Mouse (Mus musculus) c-Kit-positive CD71-positive TER-119-negative erythroid progenitor cells, embryonic 14.5 days (primary cell): ENCODE results near the gene Kcnk6.
"Not testable (repeated sequence)": the region's sequence is repeated elsewhere in the genome, so short reads cannot be mapped to it uniquely, and the experiment has no call there.

ENCODE experiments used
- DNase-seq: peaks from one replicate; pipeline ENCODE4 v3.0.0-alpha.2; 2013; ENCODE audit warnings: low read depth

Gene Kcnk6

DNA sequence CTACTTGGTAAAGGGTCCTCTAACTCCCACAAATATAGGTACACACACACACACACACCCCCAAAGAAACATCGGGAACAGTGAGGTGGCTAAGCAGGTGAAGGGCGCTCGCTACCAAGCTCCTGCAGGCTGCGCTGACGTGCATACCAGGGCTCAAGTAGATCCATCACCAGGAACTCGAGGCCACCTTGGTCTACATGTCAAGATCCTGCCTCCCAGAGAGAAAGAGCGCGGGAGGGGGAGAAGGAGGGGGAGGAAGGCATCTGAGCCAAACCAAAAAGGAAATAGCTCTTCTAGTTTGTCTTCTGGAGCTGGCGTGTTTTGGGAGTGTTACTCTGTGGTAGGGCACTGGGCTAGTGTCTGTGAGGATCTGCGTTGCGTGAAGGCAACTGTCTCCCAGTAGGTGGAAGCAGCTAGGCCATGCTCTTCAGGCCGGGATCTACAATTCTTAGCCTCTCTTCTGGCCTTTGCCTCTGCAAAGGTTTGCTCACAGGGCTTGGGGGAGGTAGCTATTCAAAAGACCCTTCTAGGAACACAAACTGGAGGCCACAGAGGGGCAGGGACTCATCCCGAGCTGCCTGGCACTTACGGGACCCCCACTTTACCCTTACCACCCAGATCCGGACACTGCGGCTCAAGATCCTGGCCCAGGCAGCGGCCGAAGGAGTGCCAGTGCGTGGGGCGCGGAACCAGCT lies 14.5 kb upstream of the Kcnk6 start:
- no peak for DNase-seq

DNA sequence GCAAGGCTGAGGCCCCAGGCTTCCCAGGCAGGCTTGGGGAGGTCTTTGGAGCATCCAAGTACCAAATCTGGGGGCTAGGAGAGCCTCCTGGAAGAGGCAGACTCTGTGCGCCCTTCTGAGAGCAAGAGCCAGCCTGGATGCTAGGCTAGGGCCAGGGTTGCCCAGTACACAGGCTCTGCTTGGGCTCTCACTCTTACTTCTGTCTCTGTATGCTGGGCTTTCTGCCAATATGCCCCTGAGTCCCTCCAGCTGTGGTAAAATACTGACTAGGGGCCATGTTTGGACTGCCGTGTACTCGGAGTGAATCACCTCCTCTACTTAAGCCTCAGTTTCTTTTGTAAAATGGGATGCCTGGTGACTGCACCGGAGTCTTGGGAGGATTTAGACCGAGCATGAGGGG lies 13.7 kb upstream of the Kcnk6 start:
- no peak for DNase-seq

GRCm38 (mm10) chr7:29244732-29245416 lies 12.6 kb upstream of the Kcnk6 start:
- DNase-seq: no peak

GRCm38 (mm10) chr7:29238019-29238967 lies 6.0 kb upstream of the Kcnk6 start, which contains the start of gene Yif1b:
TSS of gene Yif1b (plus strand) at chr7:29238329.
- peak; percentile 99 for DNase-seq

- not testable (repeated sequence) for DNase-seq
Observed at GRCm38 (mm10) chr7:29237596-29237995, 5.3 kb upstream of the Kcnk6 start.

- no peak for DNase-seq
Observed at GRCm38 (mm10) chr7:29236593-29236992, 4.3 kb upstream of the Kcnk6 start.

DNA sequence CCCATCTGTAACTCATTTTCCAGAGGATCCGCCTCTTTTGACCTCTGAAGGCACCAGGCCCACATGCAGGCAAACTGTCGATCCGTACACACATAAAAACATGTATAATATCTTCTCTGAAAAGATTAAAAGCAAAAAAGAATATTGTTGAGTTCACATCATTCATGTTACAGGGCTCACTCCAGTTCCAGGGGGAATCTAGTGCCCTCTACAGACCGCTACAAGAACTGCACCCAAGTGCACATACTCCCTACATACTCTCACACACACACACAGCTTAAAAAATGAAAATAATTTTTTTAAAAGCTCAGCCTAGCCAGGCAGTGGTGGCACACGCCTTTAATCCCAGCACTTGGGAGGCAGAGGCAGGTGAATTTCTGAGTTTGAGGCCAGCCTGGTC lies 2.3 kb upstream of the Kcnk6 start:
- no peak for DNase-seq

GRCm38 (mm10) chr7:29233745-29234144 lies 1.4 kb upstream of the Kcnk6 start:
- DNase-seq: no peak

DNA sequence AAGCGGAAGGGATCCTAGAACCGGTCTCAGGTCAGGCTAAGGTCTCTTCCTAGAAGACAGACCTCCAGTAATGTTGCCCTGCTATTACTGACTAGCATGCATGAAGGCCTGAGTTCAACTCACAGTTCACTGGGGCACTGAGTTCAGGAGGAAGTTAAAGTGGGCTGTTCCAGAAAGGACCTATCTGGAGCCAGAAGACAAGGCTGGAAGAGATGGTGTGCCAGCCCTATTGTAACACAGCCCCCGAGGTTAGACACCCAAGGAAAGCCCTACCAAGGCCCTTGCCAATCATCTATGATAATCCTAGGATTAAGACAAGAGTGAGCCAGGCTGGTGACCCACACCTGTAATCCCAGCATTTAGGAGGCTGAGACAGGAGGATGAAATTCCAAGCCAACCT lies 798 bp downstream of the Kcnk6 start:
- no peak for DNase-seq

- DNase-seq: no peak
Observed at GRCm38 (mm10) chr7:29230560-29230959, 1.8 kb downstream of the Kcnk6 start.

DNA sequence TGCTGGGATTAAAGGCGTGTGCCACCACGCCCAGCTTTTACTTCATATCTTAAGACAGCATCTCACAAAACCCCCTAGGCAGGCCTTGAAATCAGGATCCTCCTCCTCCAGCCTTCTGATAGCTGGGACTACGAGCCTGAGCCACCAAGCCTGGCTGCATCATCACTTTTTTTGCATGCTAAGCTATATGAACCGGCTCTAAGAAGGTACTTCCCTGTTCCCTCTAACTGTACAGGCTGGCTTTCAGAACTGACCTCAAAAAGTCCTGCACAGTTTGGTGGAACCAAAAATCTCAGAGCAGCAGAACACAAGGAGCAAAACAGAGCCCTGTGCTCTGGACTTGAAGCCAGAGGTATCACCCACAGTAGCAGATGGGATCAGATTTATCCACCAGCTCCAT lies 4.1 kb downstream of the Kcnk6 start:
- no peak for DNase-seq

DNA sequence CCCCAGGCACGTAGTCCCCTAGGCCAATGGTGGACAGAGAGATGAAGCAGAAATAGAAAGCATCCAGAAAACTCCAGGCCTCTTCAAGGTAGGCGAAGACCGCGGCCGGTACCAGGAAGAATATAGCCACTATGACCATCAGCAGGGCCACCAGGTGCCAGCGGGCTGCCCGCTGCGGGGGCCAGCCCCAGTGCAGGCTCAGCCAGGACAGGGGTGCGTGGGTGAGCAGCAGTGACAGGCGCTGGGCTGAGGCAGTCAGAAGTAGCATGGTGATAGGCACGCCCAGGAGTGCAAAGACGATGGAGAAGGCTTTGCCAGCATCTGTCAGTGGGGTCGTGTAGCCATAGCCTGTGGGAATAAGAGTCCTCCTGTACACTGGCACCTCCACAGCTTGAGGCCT lies 6.8 kb downstream of the Kcnk6 start:
- no peak for DNase-seq

DNA sequence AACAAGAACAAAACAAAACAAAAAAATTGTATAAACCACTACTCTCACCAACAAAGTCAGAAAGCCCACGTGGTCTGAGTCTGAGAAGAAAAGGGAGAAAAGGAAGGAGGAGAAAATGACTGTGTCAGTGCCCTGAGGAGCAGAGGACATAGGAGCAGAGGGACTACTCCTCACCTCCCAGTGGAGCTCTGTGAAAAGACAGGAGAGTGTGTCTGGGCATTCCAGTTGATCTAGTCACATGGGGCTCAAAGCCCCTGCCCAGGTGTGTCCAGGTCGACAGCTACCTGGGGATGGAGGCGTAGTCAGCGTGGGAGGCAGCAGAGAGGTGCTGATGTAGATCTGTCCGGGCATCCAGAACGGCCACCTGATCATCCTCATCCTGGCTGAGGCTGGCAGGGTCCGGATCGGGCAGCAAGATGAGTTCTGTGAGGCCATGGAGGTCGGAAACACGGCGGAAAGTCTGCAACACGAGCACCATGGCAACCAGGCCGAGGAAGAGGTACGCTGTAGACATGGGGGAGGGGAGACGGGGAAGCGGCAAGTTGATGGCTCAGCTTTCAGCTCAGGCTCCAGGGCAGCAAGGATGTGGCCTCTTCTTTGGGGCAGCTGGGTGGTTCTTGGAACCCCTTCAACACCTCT lies 7.4 kb downstream of the Kcnk6 start:
- DNase-seq: no peak

DNA sequence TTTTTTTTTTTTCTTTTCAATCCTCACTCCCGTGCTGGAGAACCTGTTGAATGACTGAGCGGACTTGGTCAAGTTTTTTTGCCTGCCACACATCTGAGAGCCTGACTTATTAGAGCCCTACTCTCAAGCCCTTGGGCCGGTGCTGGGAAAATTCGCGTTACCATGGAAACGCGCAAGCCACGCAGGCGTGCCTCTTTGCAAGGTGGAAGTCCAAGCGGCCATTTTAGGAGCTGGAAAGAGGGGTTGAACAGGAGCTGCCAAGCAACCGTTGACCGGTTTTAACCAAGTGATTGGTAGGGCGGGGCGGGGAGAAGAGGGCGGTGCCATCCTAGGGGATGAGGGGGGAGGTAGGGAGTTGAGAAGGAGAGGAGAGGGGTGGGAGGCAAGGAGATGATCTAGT lies 17.5 kb downstream of the Kcnk6 start:
- no peak for DNase-seq

DNA sequence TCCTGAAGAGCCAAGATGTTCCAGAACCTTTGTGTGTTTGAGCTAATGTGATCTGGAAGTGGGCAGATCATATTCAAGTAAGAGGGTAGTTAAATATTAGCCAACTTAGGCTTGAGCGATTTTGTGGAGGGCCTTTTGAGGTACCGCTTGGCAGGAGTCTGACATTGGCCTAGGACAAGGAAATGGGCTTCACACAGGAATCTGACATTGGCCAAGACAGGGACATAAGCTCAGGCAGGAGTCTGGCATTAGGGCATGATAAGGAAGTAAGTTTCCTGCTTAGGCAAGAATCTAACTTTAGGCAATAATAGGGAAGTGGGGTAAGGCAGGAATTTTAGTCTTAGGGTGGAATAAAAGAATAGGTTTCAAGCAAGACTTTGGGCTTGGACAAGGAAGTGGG lies 18.1 kb downstream of the Kcnk6 start:
- no peak for DNase-seq

GRCm38 (mm10) chr7:29213675-29214082 lies 18.6 kb downstream of the Kcnk6 start, which contains the start of gene Catsperg1:
TSS of gene Catsperg1 (minus strand) at chr7:29214035.
- DNase-seq: no peak

- not testable (repeated sequence) for DNase-seq
Observed at GRCm38 (mm10) chr7:29212775-29213560, 19.3 kb downstream of the Kcnk6 start.

DNA sequence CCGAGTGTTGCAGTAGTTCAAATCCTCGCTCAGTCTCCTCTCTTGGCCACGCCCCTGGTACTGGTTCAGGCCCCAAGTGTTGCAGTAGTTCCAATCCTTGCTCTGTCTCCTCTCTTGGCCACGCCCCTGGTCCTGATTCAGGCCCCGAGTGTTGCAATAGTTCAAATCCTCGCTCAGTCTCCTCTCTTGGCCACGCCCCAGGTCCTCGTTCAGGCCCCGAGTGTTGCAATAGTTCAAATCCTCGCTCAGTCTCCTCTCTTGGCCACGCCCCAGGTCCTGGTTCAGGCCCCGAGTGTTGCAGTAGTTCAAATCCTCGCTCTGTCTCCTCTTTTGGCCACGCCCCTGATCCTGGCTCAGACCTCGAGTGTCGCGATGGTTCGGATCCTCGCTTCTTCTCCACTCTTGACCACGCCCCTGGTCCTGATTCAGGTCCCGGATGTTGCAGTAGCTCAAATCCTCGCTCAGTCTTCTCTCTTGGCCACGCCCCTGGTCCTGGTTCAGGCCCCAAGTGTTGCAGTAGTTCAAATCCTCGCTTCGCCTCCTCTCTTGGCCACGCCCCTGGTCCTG lies 20.0 kb downstream of the Kcnk6 start:
- peak; percentile 34 for DNase-seq

DNA sequence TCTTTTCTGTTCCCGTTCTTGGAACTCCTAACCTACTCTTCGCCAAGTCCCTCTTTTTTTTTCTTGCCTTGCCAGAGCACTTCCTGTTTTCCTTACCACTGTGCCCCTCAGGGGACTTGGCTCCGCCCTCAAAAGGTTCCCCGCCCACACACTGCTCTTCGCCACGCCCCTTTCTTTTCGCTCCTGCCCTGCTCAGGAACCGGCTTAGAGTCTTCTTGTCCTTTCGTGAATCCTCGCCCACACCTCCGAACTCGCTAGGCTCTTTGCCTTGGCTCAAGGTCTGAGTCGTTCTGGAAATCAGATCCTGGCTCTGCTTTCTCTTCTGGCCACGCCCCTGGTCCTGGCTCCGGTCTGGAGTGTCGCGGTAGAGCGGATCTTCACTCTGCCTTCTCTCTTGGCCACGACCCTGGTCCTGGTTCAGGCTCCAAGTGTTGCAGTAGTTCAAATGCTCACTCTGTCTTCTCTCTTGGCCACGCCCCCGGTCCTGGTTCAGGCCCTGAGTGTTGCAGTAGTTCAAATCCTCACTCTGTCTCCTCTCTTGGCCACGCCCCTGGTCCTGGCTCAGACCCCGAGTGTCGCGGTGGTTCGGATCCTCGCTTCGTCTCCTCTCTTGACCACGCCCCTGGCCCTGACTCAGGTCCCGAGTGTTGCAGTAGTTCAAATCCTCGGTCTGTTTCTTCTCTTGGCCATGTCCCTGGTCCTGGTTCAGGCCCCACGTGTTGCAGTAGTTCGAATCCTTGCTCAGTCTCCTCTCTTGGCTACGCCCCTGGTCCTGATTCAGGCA lies 20.7 kb downstream of the Kcnk6 start:
- peak; percentile 85 for DNase-seq

GRCm38 (mm10) chr7:29211013-29211412 lies 21.3 kb downstream of the Kcnk6 start:
- DNase-seq: peak; percentile 29
